Mouse (Mus musculus) liver, embryonic 14.5 days (tissue): ENCODE results near the gene Slc4a8. TPM values are rescaled to one million over a fixed set of nuclear protein-coding genes. Genes with fewer than 3 reads are reported as not detected.

ENCODE experiments used
- ATAC-seq: fragments of 200-750 bp; cut with Nextera tagmentation; 2 replicates; pipeline ENCODE4 v1.8.0; 2017; ENCODE audit warnings: moderate number of reproducible peaks, mild to moderate bottlenecking, moderate library complexity; ENCODE audit not compliant: insufficient read depth
- DNase-seq, 3 experiments: peaks; one replicate each; pipeline ENCODE4 v3.0.0-alpha.2; 2012 to 2013; ENCODE audit warnings: low read depth in 3 of 3, low spot score in 3 of 3
- H3K27ac ChIP-seq: fragments of 300-500 bp; sonication (generic); 2 replicates; pipeline ENCODE4 v1.5.1; 2014; ENCODE audit warnings: moderate library complexity, mild to moderate bottlenecking, control low read depth, inconsistent platforms
- H3K27me3 ChIP-seq: fragments of 300-500 bp; sonication (generic); 2 replicates; pipeline ENCODE4 v1.6.1; 2014; ENCODE audit warnings: mild to moderate bottlenecking, low read length, moderate library complexity; ENCODE audit not compliant: control insufficient read depth, insufficient read depth
- H3K36me3 ChIP-seq: fragments of 300-500 bp; sonication (generic); replicated peaks from 2 replicates; pipeline ENCODE4 v1.6.1; 2014; ENCODE audit warnings: low read depth; ENCODE audit not compliant: control insufficient read depth, insufficient read depth
- H3K4me1 ChIP-seq, 2 experiments: fragments of 200-500 bp in 1 of 2; fragments of 300-500 bp in 1 of 2; sonication (generic) in 1 of 2; replicated peaks; 2 replicates each; pipeline ENCODE4 v1.6.1; 2012 to 2014; ENCODE audit warnings: antibody characterized with exemption in 1 of 2, inconsistent platforms in 1 of 2, low read length in 1 of 2; ENCODE audit not compliant: control insufficient read depth in 2 of 2, insufficient read depth in 2 of 2
- H3K4me2 ChIP-seq: fragments of 300-500 bp; sonication (generic); 2 replicates; pipeline ENCODE4 v1.6.1; 2014; ENCODE audit warnings: low read depth, mild to moderate bottlenecking, control low read depth, moderate library complexity
- H3K4me3 ChIP-seq, 2 experiments: fragments of 200-500 bp in 1 of 2; fragments of 300-500 bp in 1 of 2; sonication (generic) in 1 of 2; 2 replicates each; pipeline ENCODE4 v1.5.1; 2012 to 2014; ENCODE audit warnings: low read depth in 2 of 2, low read length in 2 of 2, mild to moderate bottlenecking in 2 of 2, control low read depth in 1 of 2, inconsistent platforms in 1 of 2, moderate library complexity in 1 of 2; ENCODE audit not compliant: insufficient read depth in 1 of 2
- H3K9ac ChIP-seq: fragments of 300-500 bp; sonication (generic); replicated peaks from 2 replicates; pipeline ENCODE4 v1.6.1; 2014; ENCODE audit warnings: mild to moderate bottlenecking, control low read depth, moderate library complexity
- H3K9me3 ChIP-seq: fragments of 300-500 bp; sonication (generic); 2 replicates; pipeline ENCODE4 v1.6.1; 2016; ENCODE audit warnings: low read length, mixed read lengths; ENCODE audit not compliant: control insufficient read depth
- CTCF ChIP-seq: IDR thresholded peaks from 2 replicates; pipeline ENCODE4 v1.5.1; 2016; ENCODE audit warnings: antibody characterized with exemption, low read depth, control low read depth
- EP300 ChIP-seq: IDR thresholded peaks from 2 replicates; pipeline ENCODE4 v1.6.1; 2016; ENCODE audit warnings: antibody characterized with exemption, low read depth
- WGBS: fragments of 180-500 bp; shearing (Covaris S2); extraction: QIAGEN DNeasy Blood & Tissue Kit; methylation state at CpG from one replicate; pipeline ENCODE4 v1.1.7; 2014; ENCODE audit not compliant: insufficient replicate concordance; 5-methylcytosine and 5-hydroxymethylcytosine counted together
- polyA plus RNA-seq, 2 experiments: library from polyadenylated mRNA; depleted of rRNA in 1 of 2; stranded (reverse) in 1 of 2; unstranded in 1 of 2; fragments of >200 nt; fragmentation: Nextera tagmentation in 1 of 2; extraction: Ambion mirVana in 1 of 2; gene quantifications; 2 replicates each; pipeline versions ENCODE4 v1.2.1 to v1.2.3; 2012 to 2014

The Slc4a8 gene
- polyA plus RNA-seq, 2 experiments, result 0.16 to 0.55 TPM

DNA sequence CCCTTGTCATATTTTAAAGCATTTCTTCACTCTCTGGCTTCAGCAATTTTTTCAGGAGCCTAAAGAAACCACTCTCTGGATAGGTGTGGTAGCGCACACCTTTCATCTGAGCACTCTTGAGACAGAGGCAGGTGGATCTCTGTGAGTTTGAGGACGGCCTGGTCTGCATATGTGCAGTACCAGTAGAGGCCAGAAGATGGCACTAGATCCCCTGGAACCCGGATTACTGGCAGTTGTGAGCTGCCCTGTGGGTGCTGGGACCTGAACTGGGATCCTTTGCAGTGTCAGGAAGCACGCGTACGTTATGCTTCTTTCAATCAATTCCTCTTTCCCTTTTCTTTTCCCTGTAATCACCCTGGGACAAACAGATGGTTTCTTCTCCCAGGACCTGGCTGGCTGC is 85.6 kb downstream of the Slc4a8 start:
- no peaks in the 10 kb centered on the region for H3K9me3 ChIP-seq
- H3K36me3 ChIP-seq, result no peaks in the 10 kb centered on the region
- WGBS, result 67% methylated on average over 6 of the region's 6 CpGs
- no peak overlapping the region for H3K27ac ChIP-seq
- DNase-seq (no peak), ATAC-seq (no peak)
- no peaks in the 10 kb centered on the region for H3K27me3 ChIP-seq
- TF ChIP-seq EP300, result no peak
- peak; percentile 70 for TF ChIP-seq CTCF
- H3K4me1 ChIP-seq, result no peaks in the 10 kb centered on the region
- H3K4me2 ChIP-seq, result no peak overlapping the region
- H3K9ac ChIP-seq, result no peak overlapping the region
- H3K4me3 ChIP-seq, result no peak overlapping the region

- Histone ChIP-seq H3K27me3 (no peaks in the 10 kb centered on the region), H3K9ac (no peak overlapping the region), H3K4me3 (no peak overlapping the region), H3K4me2 (no peak overlapping the region), H3K36me3 (no peaks in the 10 kb centered on the region), H3K9me3 (no peaks in the 10 kb centered on the region), H3K27ac (no peak overlapping the region), H3K4me1 (no peaks in the 10 kb centered on the region)
- no peak for DNase-seq
- TF ChIP-seq CTCF (no peak), EP300 (no peak)
- ATAC-seq, result no peak
- 8% methylated on average over 3 of the region's 3 CpGs for whole genome bisulfite sequencing
Observed at GRCm38 (mm10) chr15:100857586-100857985, 96.0 kb downstream of the Slc4a8 start.

GRCm38 (mm10) chr15:100860856-100861255 is 99.3 kb downstream of the Slc4a8 start:
- Histone ChIP-seq H3K4me1 (no peaks in the 10 kb centered on the region), H3K4me3 (no peak overlapping the region), H3K9ac (no peak overlapping the region), H3K4me2 (no peak overlapping the region), H3K9me3 (no peaks in the 10 kb centered on the region), H3K36me3 (no peaks in the 10 kb centered on the region), H3K27me3 (no peaks in the 10 kb centered on the region), H3K27ac (no peak overlapping the region)
- ATAC-seq, result no peak
- TF ChIP-seq EP300 (no peak), CTCF (no peak)
- 21% methylated on average over 5 of the region's 5 CpGs for WGBS
- DNase-seq, result no peak

GRCm38 (mm10) chr15:100865556-100865955 is 104.0 kb downstream of the Slc4a8 start:
- Histone ChIP-seq H3K4me3 (no peak overlapping the region), H3K4me2 (no peak overlapping the region), H3K36me3 (no peaks in the 10 kb centered on the region), H3K27me3 (peaks cover 16% of the 10 kb centered on the region), H3K27ac (no peak overlapping the region), H3K9me3 (no peaks in the 10 kb centered on the region), H3K9ac (no peak overlapping the region), H3K4me1 (no peaks in the 10 kb centered on the region)
- 36% methylated on average over 3 of the region's 3 CpGs for WGBS
- ATAC-seq, result no peak
- DNase-seq, result no peak
- no peak for TF ChIP-seq EP300
- no peak for TF ChIP-seq CTCF

DNA sequence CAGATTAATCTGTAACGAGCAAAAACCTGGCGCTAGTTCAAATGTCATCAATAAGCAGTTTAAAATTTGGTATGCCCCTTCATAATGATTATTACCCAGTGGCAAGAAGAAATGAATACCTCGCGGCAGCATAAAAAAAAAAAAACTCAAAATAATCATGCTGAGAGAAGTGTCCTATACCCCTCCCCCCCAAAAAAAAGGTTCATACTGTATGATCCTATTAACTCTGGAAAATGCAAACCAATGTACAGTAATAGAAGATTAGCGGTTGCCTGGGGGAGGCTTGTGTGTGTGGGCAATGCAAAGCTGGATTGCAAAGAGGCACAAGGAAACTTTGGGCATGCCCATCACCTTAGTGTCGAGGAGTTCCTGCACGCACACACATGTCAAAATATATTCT is 108.0 kb downstream of the Slc4a8 start, which contains the start of gene Scn8a:
Gene Scn8a (plus strand): TSS at position 301 of the 400 bp plus-strand sequence.
- H3K27me3 ChIP-seq, result peaks cover 47% of the 10 kb centered on the region
- H3K4me3 ChIP-seq, result peak within 1 kb of the TSS in 1 of 2 experiments; percentile 33; a peak in 2 of 4 replicates
- H3K9ac ChIP-seq, result no peak within 1 kb of the TSS

More for the DNA sequence above, 108.0 kb downstream of the Slc4a8 start, which contains the start of gene Scn8a:
- Histone ChIP-seq H3K9me3 (no peaks in the 10 kb centered on the region), H3K4me2 (peak within 1 kb of the TSS; percentile 52), H3K36me3 (no peaks in the 10 kb centered on the region), H3K27ac (no peak within 1 kb of the TSS), H3K4me1 (no peaks in the 10 kb centered on the region)
- WGBS, result 66% methylated on average over 7 of the region's 7 CpGs
- ATAC-seq (no peak), DNase-seq (no peak)
- TF ChIP-seq EP300 (no peak), CTCF (no peak)
